Mouse (Mus musculus) liver, adult 2 months (tissue): ENCODE data around the gene Shank3.

Source experiments
- CTCF ChIP-seq: fragments of 200-500 bp; IDR thresholded peaks from 2 replicates; pipeline ENCODE4 v1.5.1; 2011; ENCODE audit warnings: low read depth, low read length, control low read depth
- POLR2A ChIP-seq: fragments of 200-500 bp; IDR thresholded peaks from 2 replicates; pipeline ENCODE4 v1.6.1; 2011; ENCODE audit warnings: low read length, control low read depth; ENCODE audit not compliant: insufficient read depth; ENCODE audit errors: extremely low read depth

- TF ChIP-seq CTCF (no peak), POLR2A (no peak)
Observed at GRCm38 (mm10) chr15:89488182-89488581, 11.2 kb upstream of the Shank3 start.
